Mouse (Mus musculus) embryonic facial prominence, embryonic 13.5 days (tissue): ENCODE measurements around the gene Dnase1l1. TPM values are rescaled to one million over a fixed set of nuclear protein-coding genes. Genes with fewer than 3 reads are reported as not detected.

Source experiments
- ATAC-seq: fragments of 200-750 bp; cut with Nextera tagmentation; 2 replicates; pipeline ENCODE4 v1.8.0; 2017; ENCODE audit warnings: low read depth; ENCODE audit not compliant: insufficient number of reproducible peaks, insufficient read depth, low FRiP score, low TSS enrichment
- H3K27ac ChIP-seq: fragments of 300-500 bp; sonication (generic); 2 replicates; pipeline ENCODE4 v1.5.1; 2015; ENCODE audit warnings: moderate library complexity, mild to moderate bottlenecking, inconsistent platforms
- H3K27me3 ChIP-seq: fragments of 300-500 bp; sonication (generic); 2 replicates; pipeline ENCODE4 v1.6.1; 2015; ENCODE audit warnings: mild to moderate bottlenecking, inconsistent platforms
- H3K36me3 ChIP-seq: fragments of 300-500 bp; sonication (generic); 2 replicates; pipeline ENCODE4 v1.6.1; 2015; ENCODE audit warnings: mild to moderate bottlenecking, inconsistent platforms
- H3K4me1 ChIP-seq: fragments of 300-500 bp; sonication (generic); 2 replicates; pipeline ENCODE4 v1.6.1; 2015; ENCODE audit warnings: inconsistent platforms
- H3K4me2 ChIP-seq: fragments of 300-500 bp; sonication (generic); 2 replicates; pipeline ENCODE4 v1.6.1; 2015; ENCODE audit warnings: moderate library complexity, mild to moderate bottlenecking, inconsistent platforms
- H3K4me3 ChIP-seq: fragments of 300-500 bp; sonication (generic); 2 replicates; pipeline ENCODE4 v1.5.1; 2015; ENCODE audit warnings: mild to moderate bottlenecking, inconsistent platforms
- H3K9ac ChIP-seq: fragments of 300-500 bp; sonication (generic); 2 replicates; pipeline ENCODE4 v1.6.1; 2015; ENCODE audit warnings: mild to moderate bottlenecking, inconsistent platforms
- H3K9me3 ChIP-seq: fragments of 300-500 bp; sonication (generic); 2 replicates; pipeline ENCODE4 v1.6.1; 2016; ENCODE audit warnings: inconsistent platforms
- WGBS: fragments of 180-500 bp; shearing (Covaris S2); methylation state at CpG from one replicate; pipeline ENCODE4 v1.1.7; 2015; ENCODE audit warnings: mixed read lengths; 5-methylcytosine and 5-hydroxymethylcytosine counted together
- polyA plus RNA-seq: library from polyadenylated mRNA; unstranded; fragments of >200 nt; fragmentation: Nextera tagmentation; extraction: Ambion mirVana; gene quantifications from 2 replicates; pipeline ENCODE4 v1.2.1, GENCODE M21; 2015

The Dnase1l1 gene
- polyA plus RNA-seq, 1 experiment from 2014 or later, result 11.3 TPM

- Histone ChIP-seq H3K36me3 (peaks cover 13% of the 10 kb centered on the region), H3K9me3 (no peaks in the 10 kb centered on the region), H3K4me3 (no peak overlapping the region), H3K27ac (no peak overlapping the region), H3K4me2 (no peak overlapping the region), H3K27me3 (no peaks in the 10 kb centered on the region), H3K4me1 (no peaks in the 10 kb centered on the region), H3K9ac (no peak overlapping the region)
- 74% methylated on average over 4 of the region's 4 CpGs for WGBS
- ATAC-seq, result no peak
Measured at GRCm38 (mm10) chrX:74293431-74293830, 11.3 kb upstream of the Dnase1l1 start.

- peak overlapping the region; percentile 70 for H3K4me2 ChIP-seq
- peaks cover 11% of the 10 kb centered on the region for H3K4me1 ChIP-seq
- H3K27ac ChIP-seq, result peak overlapping the region; percentile 87
- H3K27me3 ChIP-seq, result no peaks in the 10 kb centered on the region
- no peaks in the 10 kb centered on the region for H3K9me3 ChIP-seq
- H3K9ac ChIP-seq, result peak overlapping the region; percentile 84
- WGBS, result 38% methylated on average over 5 of the region's 5 CpGs
- ATAC-seq, result no peak
- H3K4me3 ChIP-seq, result peak overlapping the region; percentile 63
- peaks cover 2% of the 10 kb centered on the region for H3K36me3 ChIP-seq
Measured at GRCm38 (mm10) chrX:74283092-74283437, 928 bp upstream of the Dnase1l1 start.

GRCm38 (mm10) chrX:74282395-74283091 is 406 bp upstream of the Dnase1l1 start:
- Histone ChIP-seq H3K4me3 (peak overlapping the region; percentile 63), H3K36me3 (no peaks in the 10 kb centered on the region), H3K27ac (peak overlapping the region; percentile 87), H3K4me2 (peak overlapping the region; percentile 70), H3K9me3 (no peaks in the 10 kb centered on the region), H3K27me3 (no peaks in the 10 kb centered on the region), H3K4me1 (peaks cover 11% of the 10 kb centered on the region), H3K9ac (peak overlapping the region; percentile 84)
- 23% methylated on average over 39 of the region's 39 CpGs for WGBS
- ATAC-seq, result peak; percentile 60; the same call in 1 of the 2 replicates

GRCm38 (mm10) chrX:74281041-74281731 is 951 bp downstream of the Dnase1l1 start:
- Histone ChIP-seq H3K27me3 (no peaks in the 10 kb centered on the region), H3K27ac (peak overlapping the region; percentile 87), H3K9me3 (no peaks in the 10 kb centered on the region), H3K36me3 (no peaks in the 10 kb centered on the region), H3K9ac (peak overlapping the region; percentile 62), H3K4me3 (peak overlapping the region; percentile 63), H3K4me1 (peaks cover 11% of the 10 kb centered on the region), H3K4me2 (peak overlapping the region; percentile 70)
- ATAC-seq, result no peak; the same call in 1 of the 2 replicates
- 13% methylated on average over 14 of the region's 14 CpGs for whole genome bisulfite sequencing

- Histone ChIP-seq H3K27ac (no peak overlapping the region), H3K4me2 (no peak overlapping the region), H3K4me1 (0 out of 2 replicates have a peak, but pooled peaks cover 3% of the 10 kb centered on the region), H3K36me3 (no peaks in the 10 kb centered on the region), H3K9ac (no peak overlapping the region), H3K27me3 (no peaks in the 10 kb centered on the region), H3K4me3 (no peak overlapping the region), H3K9me3 (no peaks in the 10 kb centered on the region)
- ATAC-seq, result no peak
- WGBS, result 70% methylated on average over 8 of the region's 8 CpGs
Measured at GRCm38 (mm10) chrX:74277916-74278315, 4.2 kb downstream of the Dnase1l1 start.

- WGBS, result 33% methylated on average over 10 of the region's 10 CpGs
- no peak overlapping the region; the same call in 1 of the 2 replicates for H3K27ac ChIP-seq
- H3K4me2 ChIP-seq, result no peak overlapping the region
- no peak for ATAC-seq
- H3K9me3 ChIP-seq, result no peaks in the 10 kb centered on the region
- no peak overlapping the region for H3K4me3 ChIP-seq
- H3K9ac ChIP-seq, result no peak overlapping the region
- no peaks in the 10 kb centered on the region for H3K27me3 ChIP-seq
- H3K36me3 ChIP-seq, result peaks cover 8% of the 10 kb centered on the region
- H3K4me1 ChIP-seq, result peaks cover 6% of the 10 kb centered on the region; the same call in 1 of the 2 replicates
Measured at GRCm38 (mm10) chrX:74273422-74274322, 8.5 kb downstream of the Dnase1l1 start.

GRCm38 (mm10) chrX:74270902-74271551 is 11.1 kb downstream of the Dnase1l1 start:
- H3K4me1 ChIP-seq, result peaks cover 6% of the 10 kb centered on the region; the same call in 1 of the 2 replicates
- H3K4me3 ChIP-seq, result peak overlapping the region; percentile 57
- WGBS, result 22% methylated on average over 27 of the region's 27 CpGs
- no peaks in the 10 kb centered on the region for H3K27me3 ChIP-seq
- peaks cover 8% of the 10 kb centered on the region for H3K36me3 ChIP-seq
- H3K9ac ChIP-seq, result peak overlapping the region; percentile 86
- H3K9me3 ChIP-seq, result no peaks in the 10 kb centered on the region
- H3K27ac ChIP-seq, result peak overlapping the region; percentile 73
- no peak for ATAC-seq
- peak overlapping the region; percentile 58 for H3K4me2 ChIP-seq

GRCm38 (mm10) chrX:74270062-74270901 is 11.9 kb downstream of the Dnase1l1 start, which contains the start of gene Rpl10:
Gene Rpl10, plus strand, starts transcription at chrX:74270812.
- Histone ChIP-seq H3K9me3 (no peaks in the 10 kb centered on the region), H3K9ac (peak within 1 kb of the TSS; percentile 86), H3K27ac (peak within 1 kb of the TSS; percentile 97), H3K36me3 (peaks cover 8% of the 10 kb centered on the region), H3K4me2 (peak within 1 kb of the TSS; percentile 58), H3K4me3 (peak within 1 kb of the TSS; percentile 57), H3K27me3 (no peaks in the 10 kb centered on the region), H3K4me1 (peaks cover 6% of the 10 kb centered on the region; the same call in 1 of the 2 replicates)
- 20% methylated on average over 42 of the region's 42 CpGs for WGBS
- peak; percentile 96 for ATAC-seq

GRCm38 (mm10) chrX:74269736-74270061 is 12.4 kb downstream of the Dnase1l1 start:
- H3K4me1 ChIP-seq, result peaks cover 6% of the 10 kb centered on the region; the same call in 1 of the 2 replicates
- H3K4me2 ChIP-seq, result peak overlapping the region; percentile 55
- peak overlapping the region; percentile 97 for H3K27ac ChIP-seq
- no peaks in the 10 kb centered on the region for H3K9me3 ChIP-seq
- H3K4me3 ChIP-seq, result peak overlapping the region; percentile 57
- H3K9ac ChIP-seq, result peak overlapping the region; percentile 64; the same call in 1 of the 2 replicates
- ATAC-seq, result no peak
- H3K27me3 ChIP-seq, result no peaks in the 10 kb centered on the region
- 31% methylated on average over 3 of the region's 3 CpGs for WGBS
- peaks cover 8% of the 10 kb centered on the region for H3K36me3 ChIP-seq

GRCm38 (mm10) chrX:74257746-74258145 is 24.4 kb downstream of the Dnase1l1 start:
- Histone ChIP-seq H3K27me3 (no peaks in the 10 kb centered on the region), H3K9ac (no peak overlapping the region), H3K9me3 (no peaks in the 10 kb centered on the region), H3K27ac (no peak overlapping the region), H3K4me1 (0 out of 2 replicates have a peak, but pooled peaks cover 4% of the 10 kb centered on the region), H3K36me3 (peaks cover 21% of the 10 kb centered on the region), H3K4me3 (no peak overlapping the region), H3K4me2 (no peak overlapping the region)
- no peak for ATAC-seq
- 95% methylated on average over 3 of the region's 3 CpGs for WGBS
